Mouse (Mus musculus): ENCODE data around the gene Keap1.

- no peak for TF ChIP-seq CTCF (IDR thresholded peaks at IDR 0.05; ENCODE audit: extremely low read depth, insufficient read length, insufficient replicate concordance, low read depth, low read length)
- no peak for TF ChIP-seq POLR2A (IDR thresholded peaks at IDR 0.05; ENCODE audit: low read depth, low read length)
These were observed 5.4 kb downstream of the Keap1 start for GRCm38 (mm10) chr9:21233805-21234204.
